Mouse (Mus musculus) brain, embryonic 18.5 days (tissue): Measurements from ENCODE around the gene Tsnaxip1.
"Not testable (repeated sequence)": the region's sequence is repeated elsewhere in the genome, so short reads cannot be mapped to it uniquely, and the experiment has no call there.

Source experiments
- DNase-seq: peaks from one replicate; pipeline ENCODE4 v3.0.0-alpha.2; 2012; ENCODE audit warnings: low read depth, low spot score

Gene Tsnaxip1

DNA sequence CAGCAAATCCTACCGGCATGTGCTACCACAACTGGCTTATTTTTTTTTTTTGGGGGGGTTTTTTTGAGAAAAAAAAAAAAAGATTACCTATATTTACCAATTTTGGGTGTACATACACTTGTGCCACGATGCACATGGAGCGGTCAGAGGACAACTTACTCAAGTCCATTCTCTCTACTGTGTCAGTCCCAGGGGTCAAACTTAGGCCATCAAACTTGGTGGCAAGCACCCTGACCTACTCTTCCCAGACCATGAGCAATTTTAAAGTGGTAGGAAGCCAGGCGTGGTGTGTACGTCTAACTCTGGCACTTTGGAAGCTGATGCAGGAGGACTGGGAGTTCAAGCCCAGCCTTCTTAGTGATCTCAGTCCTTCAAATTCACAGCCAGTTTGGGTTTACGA, 14.3 kb upstream of the Tsnaxip1 start:
- DNase-seq, result no peak

DNA sequence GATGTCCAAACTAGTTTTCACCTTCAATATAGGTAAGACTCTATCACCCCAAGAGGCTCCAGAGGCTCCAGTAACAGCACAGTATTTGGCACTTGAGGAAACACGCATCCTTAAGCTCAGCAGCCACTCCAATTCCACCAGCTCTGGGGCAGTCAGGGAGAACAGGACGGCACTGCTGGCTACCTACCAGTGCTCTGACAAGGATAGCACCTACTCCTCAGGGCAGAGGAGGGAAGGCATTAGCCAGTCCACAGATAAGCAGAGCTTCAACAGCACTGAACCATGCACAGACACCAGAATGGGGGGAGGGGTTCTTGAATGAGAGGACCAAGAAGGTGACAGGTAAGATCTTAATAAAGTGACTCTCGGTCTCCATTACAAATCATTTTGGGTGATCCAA, 7.9 kb upstream of the Tsnaxip1 start:
- DNase-seq, result no peak

DNA sequence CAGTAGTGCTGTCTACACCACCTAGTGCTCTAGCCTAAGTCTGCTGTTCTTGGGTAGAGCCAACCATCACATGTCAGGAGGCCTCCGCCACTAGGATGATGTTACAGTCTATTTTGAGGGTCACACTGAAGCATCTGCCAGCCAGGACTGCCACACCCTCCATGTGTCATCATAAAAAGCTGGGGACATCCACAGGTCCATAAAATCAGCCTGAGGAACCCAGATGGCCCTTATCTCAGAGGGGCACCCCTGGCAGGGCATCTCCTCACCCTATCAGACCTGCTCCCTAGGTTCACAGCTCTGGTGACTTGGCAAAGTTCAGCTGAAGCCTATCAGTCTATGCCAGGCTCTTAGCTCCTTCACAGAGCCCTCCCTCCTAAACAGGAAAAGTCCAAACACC, 6.6 kb upstream of the Tsnaxip1 start:
- DNase-seq, result no peak

- no peak for DNase-seq
Measured at GRCm38 (mm10) chr8:105825506-105825905, 2.0 kb upstream of the Tsnaxip1 start.

- no peak for DNase-seq
Measured at GRCm38 (mm10) chr8:105826379-105826778, 1.2 kb upstream of the Tsnaxip1 start.

GRCm38 (mm10) chr8:105833740-105834139, 6.2 kb downstream of the Tsnaxip1 start:
- DNase-seq, result not testable (repeated sequence)

GRCm38 (mm10) chr8:105835318-105835717, 7.8 kb downstream of the Tsnaxip1 start:
- DNase-seq, result no peak

- DNase-seq, result no peak
Measured at GRCm38 (mm10) chr8:105836991-105837390, 9.5 kb downstream of the Tsnaxip1 start.

- DNase-seq, result no peak
Measured at GRCm38 (mm10) chr8:105839209-105839608, 11.7 kb downstream of the Tsnaxip1 start.

GRCm38 (mm10) chr8:105846678-105847077, 19.1 kb downstream of the Tsnaxip1 start:
- DNase-seq, result no peak

DNA sequence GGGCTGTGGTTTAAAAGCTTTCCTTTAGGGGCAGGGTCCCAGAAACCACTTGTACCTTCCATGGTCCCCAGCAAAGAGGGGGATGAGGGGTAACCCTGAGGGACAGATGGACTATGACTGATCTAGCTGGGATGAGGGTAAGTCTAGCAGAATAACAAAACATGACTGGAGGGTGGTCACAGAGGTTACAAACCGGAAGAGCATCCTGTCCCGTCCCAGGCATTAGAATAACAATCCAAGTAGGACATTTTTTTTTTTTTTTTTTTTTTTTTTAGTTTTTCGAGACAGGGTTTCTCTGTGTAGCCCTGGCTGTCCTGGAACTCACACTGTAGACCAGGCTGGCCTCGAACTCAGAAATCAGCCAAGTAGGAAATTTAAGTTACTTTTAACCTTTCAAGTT, 22.5 kb downstream of the Tsnaxip1 start:
- no peak for DNase-seq

- no peak for DNase-seq
Measured at GRCm38 (mm10) chr8:105850611-105851010, 23.1 kb downstream of the Tsnaxip1 start.

- peak; percentile 88 for DNase-seq
Measured at GRCm38 (mm10) chr8:105851651-105852143, 24.2 kb downstream of the Tsnaxip1 start.

GRCm38 (mm10) chr8:105852146-105852729, 24.7 kb downstream of the Tsnaxip1 start:
- no peak for DNase-seq

GRCm38 (mm10) chr8:105853178-105853577, 25.6 kb downstream of the Tsnaxip1 start, which contains the start of gene Cenpt:
Gene Cenpt (minus strand): TSS chr8:105853278.
- no peak for DNase-seq

DNA sequence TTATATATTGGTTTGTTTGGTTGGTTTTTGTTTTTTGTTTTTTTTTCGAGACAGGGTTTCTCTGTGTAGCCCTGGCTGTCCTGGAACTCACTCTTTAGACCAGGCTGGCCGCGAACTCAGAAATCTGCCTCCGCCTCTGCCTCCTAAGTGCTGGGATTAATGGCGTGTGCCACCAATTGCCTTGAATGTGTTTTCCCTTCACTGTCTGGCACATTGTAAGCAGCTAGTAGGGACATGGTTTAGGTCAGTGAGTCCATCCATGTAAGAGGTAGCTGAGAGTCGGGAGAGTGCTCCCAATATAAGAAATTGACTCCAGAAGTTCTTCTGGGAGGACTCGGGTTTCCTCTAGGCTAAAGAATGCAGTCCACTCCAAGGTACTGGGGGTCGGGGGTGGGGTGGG, 26.8 kb downstream of the Tsnaxip1 start:
- no peak for DNase-seq

- DNase-seq, result peak; percentile 88
Measured at GRCm38 (mm10) chr8:105854715-105855216, 27.2 kb downstream of the Tsnaxip1 start, which contains the start of gene Thap11. Gene Thap11 (plus strand): TSS chr8:105855132.

DNA sequence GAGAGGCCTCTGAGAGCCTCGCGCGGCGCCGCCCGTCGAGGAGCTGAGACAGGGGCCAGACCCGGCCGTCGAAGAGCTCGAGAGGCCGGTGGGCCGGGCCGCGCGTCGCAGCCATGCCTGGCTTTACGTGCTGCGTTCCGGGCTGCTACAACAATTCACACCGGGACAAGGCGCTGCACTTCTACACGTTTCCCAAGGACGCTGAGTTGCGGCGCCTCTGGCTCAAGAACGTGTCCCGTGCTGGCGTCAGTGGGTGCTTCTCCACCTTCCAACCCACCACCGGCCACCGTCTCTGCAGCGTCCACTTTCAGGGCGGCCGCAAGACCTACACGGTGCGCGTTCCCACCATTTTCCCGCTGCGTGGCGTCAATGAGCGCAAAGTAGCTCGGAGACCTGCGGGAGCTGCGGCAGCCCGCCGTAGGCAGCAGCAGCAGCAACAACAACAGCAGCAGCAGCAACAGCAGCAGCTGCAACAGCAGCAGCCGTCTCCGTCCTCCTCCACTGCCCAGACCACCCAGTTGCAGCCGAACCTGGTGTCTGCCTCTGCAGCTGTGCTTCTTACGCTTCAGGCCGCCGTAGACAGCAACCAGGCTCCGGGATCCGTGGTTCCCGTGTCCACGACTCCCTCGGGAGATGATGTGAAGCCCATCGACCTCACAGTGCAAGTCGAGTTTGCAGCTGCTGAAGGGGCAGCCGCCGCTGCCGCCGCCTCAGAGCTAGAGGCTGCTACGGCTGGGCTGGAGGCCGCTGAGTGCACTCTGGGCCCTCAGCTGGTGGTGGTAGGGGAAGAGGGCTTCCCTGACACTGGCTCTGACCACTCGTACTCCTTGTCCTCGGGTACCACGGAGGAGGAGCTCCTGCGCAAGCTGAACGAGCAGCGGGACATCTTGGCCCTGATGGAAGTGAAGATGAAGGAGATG, 28.0 kb downstream of the Tsnaxip1 start:
- DNase-seq, result no peak

DNA sequence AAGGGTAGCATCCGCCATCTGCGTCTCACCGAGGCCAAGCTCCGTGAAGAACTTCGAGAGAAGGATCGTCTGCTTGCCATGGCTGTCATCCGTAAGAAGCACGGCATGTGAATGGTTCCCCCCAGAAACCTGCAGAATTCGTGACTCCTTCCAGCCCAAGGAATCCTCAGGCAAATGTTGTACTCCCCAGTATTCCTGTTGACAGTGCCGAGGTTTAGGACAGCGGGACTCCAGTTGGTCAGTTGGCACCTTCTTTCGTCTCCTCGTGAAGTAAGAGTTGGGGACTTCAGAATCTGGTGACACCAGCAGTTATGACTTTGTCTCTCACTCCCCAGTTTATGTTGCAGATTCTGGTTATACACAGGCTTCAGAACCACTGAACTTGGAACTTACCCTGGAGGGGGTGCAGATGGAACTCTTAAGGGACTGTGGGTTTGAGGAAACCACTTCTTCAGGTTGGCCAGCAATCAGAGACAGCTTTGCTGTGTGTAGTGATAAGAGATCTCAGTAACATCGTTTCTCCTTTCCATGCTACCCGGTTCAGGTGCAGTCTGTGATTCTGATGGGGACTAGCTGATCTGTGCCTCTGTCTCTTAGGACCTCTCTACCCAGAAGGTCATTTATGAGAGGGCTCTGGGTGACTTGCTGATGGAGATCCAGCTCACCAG, 28.8 kb downstream of the Tsnaxip1 start:
- no peak for DNase-seq

GRCm38 (mm10) chr8:105858495-105858894, 31.0 kb downstream of the Tsnaxip1 start:
- no peak for DNase-seq

GRCm38 (mm10) chr8:105859314-105859713, 31.8 kb downstream of the Tsnaxip1 start:
- no peak for DNase-seq
